Mouse (Mus musculus) liver, postnatal 0 days (tissue): Measurements from ENCODE around the gene Elp4. TPM values are rescaled to one million over a fixed set of nuclear protein-coding genes. Genes with fewer than 3 reads are reported as not detected.
A peak's percentile ranks its signal among the peaks of the same experiment; 100 is the strongest.

ENCODE experiments used
- ATAC-seq: fragments of 200-750 bp; cut with Nextera tagmentation; 2 replicates; pipeline ENCODE4 v1.8.0; 2017; ENCODE audit warnings: mild to moderate bottlenecking, moderate library complexity
- DNase-seq: peaks from one replicate; pipeline ENCODE4 v3.0.0-alpha.2; 2016
- H3K27ac ChIP-seq: fragments of 300-500 bp; sonication (generic); 2 replicates; pipeline ENCODE4 v1.5.1; 2014; ENCODE audit warnings: antibody characterized with exemption, moderate library complexity, mild to moderate bottlenecking, low read depth
- H3K27me3 ChIP-seq: fragments of 300-500 bp; sonication (generic); 2 replicates; pipeline ENCODE4 v1.6.1; 2014; ENCODE audit warnings: low read length, control low read depth, mixed read lengths; ENCODE audit not compliant: insufficient read depth
- H3K36me3 ChIP-seq: fragments of 300-500 bp; sonication (generic); replicated peaks from 2 replicates; pipeline ENCODE4 v1.6.1; 2014; ENCODE audit warnings: mild to moderate bottlenecking, control low read depth, low read length, moderate library complexity, mixed read lengths; ENCODE audit not compliant: insufficient read depth
- H3K4me1 ChIP-seq: fragments of 300-500 bp; sonication (generic); 2 replicates; pipeline ENCODE4 v1.6.1; 2014; ENCODE audit warnings: antibody characterized with exemption, mild to moderate bottlenecking, control low read depth; ENCODE audit not compliant: insufficient read depth
- H3K4me2 ChIP-seq: fragments of 300-500 bp; sonication (generic); 2 replicates; pipeline ENCODE4 v1.6.1; 2014; ENCODE audit warnings: low read depth, mild to moderate bottlenecking, low read length, moderate library complexity, mixed read lengths
- H3K4me3 ChIP-seq: fragments of 300-500 bp; sonication (generic); 2 replicates; pipeline ENCODE4 v1.5.1; 2014; ENCODE audit warnings: low read depth, low read length
- H3K9ac ChIP-seq: fragments of 300-500 bp; sonication (generic); replicated peaks from 2 replicates; pipeline ENCODE4 v1.6.1; 2014; ENCODE audit warnings: mild to moderate bottlenecking, moderate library complexity
- H3K9me3 ChIP-seq: fragments of 300-500 bp; sonication (generic); 2 replicates; pipeline ENCODE4 v1.6.1; 2016; ENCODE audit warnings: mild to moderate bottlenecking, control low read depth, low read length, mixed read lengths
- CTCF ChIP-seq: sonication (generic); IDR thresholded peaks from 2 replicates; pipeline ENCODE4 v1.5.1; 2016; ENCODE audit warnings: antibody characterized with exemption, low read depth
- EP300 ChIP-seq: IDR thresholded peaks from 2 replicates; pipeline ENCODE4 v1.6.1; 2016; ENCODE audit warnings: antibody characterized with exemption, low read depth, mild to moderate bottlenecking
- WGBS: fragments of 180-500 bp; shearing (Covaris S2); extraction: QIAGEN DNeasy Blood & Tissue Kit; methylation state at CpG from one replicate; pipeline ENCODE4 v1.1.7; 2014; ENCODE audit not compliant: insufficient replicate concordance; 5-methylcytosine and 5-hydroxymethylcytosine counted together
- polyA plus RNA-seq: library from polyadenylated mRNA; unstranded; fragments of >200 nt; fragmentation: Nextera tagmentation; extraction: Ambion mirVana; gene quantifications from 2 replicates; pipeline ENCODE4 v1.2.1, GENCODE M21; 2015

The Elp4 gene
- polyA plus RNA-seq, 1 experiment from 2014 or later: 9.7 TPM

DNA sequence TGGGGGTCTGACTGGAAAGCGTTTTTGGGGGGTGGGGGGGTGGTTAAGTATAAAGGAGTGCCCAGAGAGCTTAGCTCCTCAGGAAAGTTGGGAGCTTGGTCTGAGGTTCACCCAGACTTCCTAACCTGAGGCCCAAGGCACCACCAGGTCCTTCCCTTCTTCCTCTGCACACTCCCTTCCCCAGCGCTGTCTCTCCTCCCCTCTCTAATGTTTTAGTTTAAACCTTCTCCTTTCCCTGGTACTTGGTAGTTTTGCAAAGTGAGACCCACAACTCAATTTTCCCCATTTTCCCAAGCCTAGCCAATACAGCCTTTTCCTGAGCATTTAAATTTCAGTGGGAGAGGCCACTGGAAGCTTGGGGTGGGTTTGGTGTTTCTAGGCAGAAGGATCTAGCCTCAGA lies 225.0 kb downstream of the Elp4 start:
- no peak overlapping the region for H3K4me2 ChIP-seq
- WGBS: 2% methylated on average over 2 of the region's 2 CpGs
- no peak overlapping the region for H3K9ac ChIP-seq
- no peak overlapping the region for H3K27ac ChIP-seq
- TF ChIP-seq CTCF (no peak), EP300 (no peak)
- peaks cover 16% of the 10 kb centered on the region for H3K4me1 ChIP-seq
- H3K9me3 ChIP-seq: no peaks in the 10 kb centered on the region
- H3K4me3 ChIP-seq: no peak overlapping the region
- peaks cover 96% of the 10 kb centered on the region for H3K27me3 ChIP-seq
- no peaks in the 10 kb centered on the region for H3K36me3 ChIP-seq
- DNase-seq (no peak), ATAC-seq (no peak)

DNA sequence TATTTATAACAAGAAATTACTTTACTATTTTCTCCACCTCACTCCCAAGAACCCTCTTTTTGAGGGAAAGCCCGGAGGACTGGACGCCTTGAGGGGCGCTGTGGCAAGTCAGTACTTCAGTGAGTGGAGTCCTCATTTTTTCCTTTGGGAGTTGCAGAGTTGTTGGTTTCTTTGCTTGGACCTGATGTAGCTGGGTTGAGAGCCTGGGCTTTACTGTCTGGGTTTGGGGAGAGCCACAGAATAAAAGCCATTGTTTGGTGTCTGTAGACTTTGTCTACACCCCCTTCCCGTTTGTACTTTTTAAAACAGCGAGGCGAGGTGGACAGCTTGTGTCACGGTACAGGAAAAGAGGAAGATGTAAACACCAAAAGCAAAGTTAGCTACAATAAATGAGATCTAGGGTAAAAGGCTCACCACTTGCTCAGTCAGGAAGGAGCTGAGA lies 225.5 kb downstream of the Elp4 start:
- H3K4me2 ChIP-seq: no peak overlapping the region
- H3K4me1 ChIP-seq: peaks cover 19% of the 10 kb centered on the region
- no peak overlapping the region for H3K4me3 ChIP-seq
- no peaks in the 10 kb centered on the region for H3K9me3 ChIP-seq
- no peak for ATAC-seq
- TF ChIP-seq EP300 (no peak), CTCF (no peak)
- peak; percentile 9 for DNase-seq
- no peak overlapping the region for H3K27ac ChIP-seq
- no peak overlapping the region for H3K9ac ChIP-seq
- peaks cover 96% of the 10 kb centered on the region for H3K27me3 ChIP-seq
- no peaks in the 10 kb centered on the region for H3K36me3 ChIP-seq
- WGBS: 1% methylated on average over 7 of the region's 7 CpGs

GRCm38 (mm10) chr2:105678306-105678705 lies 226.1 kb downstream of the Elp4 start:
- DNase-seq (no peak), ATAC-seq (no peak)
- H3K27ac ChIP-seq: no peak overlapping the region
- no peak for TF ChIP-seq EP300
- no peak for TF ChIP-seq CTCF
- no peak overlapping the region for H3K9ac ChIP-seq
- H3K4me1 ChIP-seq: peaks cover 21% of the 10 kb centered on the region
- H3K36me3 ChIP-seq: no peaks in the 10 kb centered on the region
- H3K27me3 ChIP-seq: peaks cover 97% of the 10 kb centered on the region
- 9% methylated on average over 4 of the region's 4 CpGs for WGBS
- no peaks in the 10 kb centered on the region for H3K9me3 ChIP-seq
- no peak overlapping the region for H3K4me2 ChIP-seq
- no peak overlapping the region for H3K4me3 ChIP-seq

DNA sequence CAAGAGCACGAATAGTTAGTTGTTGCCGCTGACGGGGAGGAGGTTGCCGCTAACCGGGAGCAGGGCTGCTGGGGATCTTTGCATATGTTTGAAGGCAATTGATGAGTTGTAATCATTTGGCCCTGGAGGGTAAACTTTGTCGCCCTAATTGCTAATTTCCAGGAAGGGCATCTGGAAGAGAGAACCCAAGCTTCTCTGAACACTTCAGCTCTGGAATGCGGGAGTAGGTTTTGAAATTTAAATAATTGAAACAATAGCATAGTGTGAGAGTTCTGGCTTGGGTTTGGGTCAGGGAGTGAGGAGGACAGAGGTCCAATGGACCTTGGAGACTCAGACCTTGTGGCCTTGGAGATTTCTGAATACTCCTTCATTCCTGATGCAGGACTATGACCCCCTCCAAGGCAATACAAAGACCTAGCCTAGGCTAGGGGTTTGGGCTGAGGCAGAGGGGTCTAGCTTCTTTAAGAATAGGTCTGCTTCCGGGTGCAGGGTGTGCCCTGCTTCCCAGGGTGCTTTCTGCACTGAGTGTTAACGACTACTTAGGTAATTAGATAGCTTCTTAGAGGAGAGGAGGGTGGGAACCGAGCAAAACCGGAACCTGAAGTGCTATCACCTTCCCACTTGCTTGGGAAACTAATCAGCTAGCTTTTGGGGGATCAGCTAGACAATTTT lies 226.8 kb downstream of the Elp4 start:
- WGBS: 2% methylated on average over 11 of the region's 11 CpGs
- Histone ChIP-seq H3K27ac (no peak overlapping the region), H3K4me1 (peaks cover 21% of the 10 kb centered on the region), H3K27me3 (peaks cover 97% of the 10 kb centered on the region), H3K9ac (no peak overlapping the region), H3K36me3 (no peaks in the 10 kb centered on the region), H3K4me3 (no peak overlapping the region), H3K4me2 (no peak overlapping the region), H3K9me3 (no peaks in the 10 kb centered on the region)
- no peak for ATAC-seq
- no peak for TF ChIP-seq CTCF
- peak; percentile 9 for DNase-seq

DNA sequence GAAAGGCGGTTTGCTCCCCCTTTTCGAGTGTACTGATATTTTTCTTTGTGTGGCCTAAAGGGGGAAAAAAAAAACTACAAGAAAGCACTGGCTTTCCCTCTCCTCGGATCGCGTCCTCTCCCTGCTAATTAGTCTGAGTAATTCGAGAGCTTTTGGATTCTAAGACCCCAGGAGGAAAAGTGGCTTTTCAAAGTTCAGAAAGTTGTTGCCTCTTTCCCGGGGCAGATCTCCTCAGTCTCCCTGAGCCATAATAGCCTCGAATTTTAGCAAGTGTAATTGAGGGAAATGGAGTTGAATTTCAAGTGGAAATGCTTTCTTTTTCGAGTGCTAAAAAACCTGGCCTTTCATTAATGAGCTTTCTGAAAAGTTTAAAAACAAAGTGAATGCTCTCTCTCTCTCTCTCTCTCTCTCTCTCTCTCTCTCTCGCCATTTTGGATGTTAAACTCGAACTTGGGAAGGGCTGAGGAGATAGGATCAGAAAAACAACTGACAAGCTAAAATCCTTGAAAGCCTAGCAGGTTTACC lies 227.4 kb downstream of the Elp4 start:
- Histone ChIP-seq H3K4me3 (no peak overlapping the region), H3K27me3 (peaks cover 97% of the 10 kb centered on the region), H3K27ac (no peak overlapping the region), H3K4me1 (peaks cover 22% of the 10 kb centered on the region), H3K9ac (no peak overlapping the region), H3K4me2 (no peak overlapping the region), H3K9me3 (no peaks in the 10 kb centered on the region), H3K36me3 (no peaks in the 10 kb centered on the region)
- 1% methylated on average over 11 of the region's 11 CpGs for WGBS
- ATAC-seq: no peak
- TF ChIP-seq EP300 (no peak), CTCF (no peak)
- no peak for DNase-seq

GRCm38 (mm10) chr2:105676080-105676908 lies 228.1 kb downstream of the Elp4 start:
- H3K27me3 ChIP-seq: peaks cover 97% of the 10 kb centered on the region
- H3K4me1 ChIP-seq: peaks cover 21% of the 10 kb centered on the region
- no peak overlapping the region for H3K9ac ChIP-seq
- DNase-seq: peak; percentile 26
- TF ChIP-seq CTCF (no peak), EP300 (no peak)
- H3K27ac ChIP-seq: no peak overlapping the region
- H3K4me2 ChIP-seq: peak overlapping the region; percentile 74
- peak overlapping the region; percentile 43 for H3K4me3 ChIP-seq
- WGBS: under 1% methylated on average over 76 of the region's 77 CpGs
- no peak for ATAC-seq
- no peaks in the 10 kb centered on the region for H3K9me3 ChIP-seq
- H3K36me3 ChIP-seq: no peaks in the 10 kb centered on the region
